Mouse (Mus musculus): ENCODE data around the gene Gm45140. TPM values are rescaled to one million over a fixed set of nuclear protein-coding genes. Genes with fewer than 3 reads are reported as not detected.

Gene Gm45140
- polyA plus RNA-seq, 1 experiment from 2014 or later, result 3.5 TPM

DNA sequence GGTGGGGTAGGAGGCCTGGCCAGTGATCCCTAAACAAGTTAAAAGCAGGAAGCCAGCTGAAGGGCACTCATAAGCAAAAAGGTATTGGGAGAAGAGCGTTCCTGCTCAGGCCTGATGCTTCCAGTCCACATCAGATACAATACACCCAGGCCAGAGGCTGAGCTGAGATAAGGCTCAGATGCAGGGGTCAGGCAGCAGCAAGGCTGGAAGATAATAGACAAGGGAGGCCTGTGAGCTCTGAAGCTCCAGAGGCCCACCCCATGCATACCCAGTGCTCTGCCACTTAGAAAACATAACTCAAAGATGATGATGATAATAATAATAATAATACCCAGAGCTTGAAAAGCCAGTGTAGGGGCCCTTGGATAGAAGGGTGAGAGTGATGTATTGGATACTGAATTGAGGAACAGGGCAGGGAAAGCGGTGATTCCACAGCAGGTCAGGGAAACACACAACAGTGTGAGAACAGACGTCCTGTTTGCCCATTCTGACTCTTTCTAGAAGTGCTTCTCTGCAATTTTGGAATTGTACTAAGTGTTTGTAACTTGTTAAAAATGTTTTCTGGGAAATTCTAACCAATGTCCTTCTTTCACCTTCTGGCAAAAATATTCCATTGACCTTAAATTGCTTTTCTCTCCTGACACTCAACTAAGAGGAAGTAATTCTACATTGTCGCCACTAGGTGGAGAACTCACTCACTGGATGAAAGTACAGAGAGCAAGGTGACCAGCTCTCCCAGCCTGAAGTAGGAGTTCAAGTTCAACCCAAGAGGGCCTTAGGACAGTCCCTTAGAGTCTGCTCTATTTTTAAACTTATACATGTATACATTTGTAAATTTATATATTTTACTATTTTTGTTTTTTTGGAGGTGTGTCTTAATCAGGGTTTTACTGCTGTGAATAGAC lies 72.0 kb downstream of the Gm45140 start:
- WGBS, result 65% methylated on average over 4 of the region's 4 CpGs
- H3K4me1 ChIP-seq (replicated peaks; ENCODE audit: control insufficient read depth, insufficient read depth, low read length), result no peaks in the 10 kb centered on the region
- no peak for ATAC-seq (ENCODE audit: low read depth)
- no peaks in the 10 kb centered on the region for H3K27me3 ChIP-seq (ENCODE audit: control insufficient read depth, insufficient read depth, low read depth, low read length)
- H3K9ac ChIP-seq (ENCODE audit: low read length), result no peak overlapping the region
- no peak overlapping the region for H3K4me2 ChIP-seq (ENCODE audit: low read depth, low read length)
- H3K9me3 ChIP-seq (ENCODE audit: control insufficient read depth, low read length), result no peaks in the 10 kb centered on the region
- no peak overlapping the region for H3K27ac ChIP-seq (ENCODE audit: low read length)
- no peaks in the 10 kb centered on the region for H3K36me3 ChIP-seq (ENCODE audit: control insufficient read depth, insufficient read depth, low read length)
- H3K4me3 ChIP-seq (ENCODE audit: low read length), result no peak overlapping the region

DNA sequence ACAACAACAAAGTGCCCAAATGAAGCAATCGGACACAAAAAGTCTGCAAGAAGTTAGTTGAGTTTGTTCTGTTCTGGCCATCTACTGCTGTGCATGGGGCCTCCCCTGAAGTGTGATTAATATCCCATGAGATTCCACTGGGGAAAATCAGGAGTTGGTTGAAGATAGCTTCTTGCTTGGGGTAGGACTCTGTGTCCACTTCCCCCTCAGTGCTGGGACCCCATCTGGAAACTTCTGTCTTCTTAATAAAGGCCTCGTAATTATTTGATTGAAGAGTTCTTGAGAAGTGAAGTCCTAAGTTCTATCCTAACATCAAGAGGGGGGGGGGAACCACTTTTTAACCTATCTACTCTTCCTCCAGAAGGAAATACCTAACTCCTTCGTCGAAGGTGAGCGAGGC lies 73.4 kb downstream of the Gm45140 start:
- WGBS, result 71% methylated on average over 5 of the region's 5 CpGs

DNA sequence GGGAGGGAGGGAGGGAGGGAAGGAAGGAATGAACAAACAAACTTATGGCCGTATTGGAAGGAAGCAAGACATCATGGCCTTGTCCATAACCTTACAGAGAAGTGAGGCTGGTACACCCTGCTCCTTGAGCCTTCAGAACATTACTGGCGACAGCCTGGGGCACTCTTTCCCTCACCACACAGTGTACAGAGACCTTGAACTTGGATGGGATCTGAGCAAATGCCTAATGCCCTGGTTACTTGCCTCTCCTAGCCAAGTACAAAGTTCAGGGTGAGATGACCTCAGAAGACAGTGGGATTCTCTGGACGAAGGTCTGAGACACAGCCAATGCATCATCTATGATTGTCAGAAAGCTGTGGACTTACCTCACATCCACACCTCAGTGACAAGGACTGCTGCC lies 75.7 kb downstream of the Gm45140 start:
- H3K4me3 ChIP-seq (ENCODE audit: low read length), result no peak overlapping the region
- no peaks in the 10 kb centered on the region for H3K9me3 ChIP-seq (ENCODE audit: control insufficient read depth, low read length)
- no peak overlapping the region for H3K27ac ChIP-seq (ENCODE audit: low read length)
- H3K27me3 ChIP-seq (ENCODE audit: control insufficient read depth, insufficient read depth, low read depth, low read length), result no peaks in the 10 kb centered on the region
- no peaks in the 10 kb centered on the region for H3K36me3 ChIP-seq (ENCODE audit: control insufficient read depth, insufficient read depth, low read length)
- 29% methylated on average over 3 of the region's 3 CpGs for WGBS
- no peak overlapping the region for H3K4me2 ChIP-seq (ENCODE audit: low read depth, low read length)
- no peak overlapping the region for H3K9ac ChIP-seq (ENCODE audit: low read length)
- H3K4me1 ChIP-seq (replicated peaks; ENCODE audit: control insufficient read depth, insufficient read depth, low read length), result no peaks in the 10 kb centered on the region
- no peak for ATAC-seq (ENCODE audit: low read depth)

More for the DNA sequence above, 73.4 kb downstream of the Gm45140 start:
- Histone ChIP-seq H3K9ac (ENCODE audit: low read length) (no peak overlapping the region), H3K27me3 (ENCODE audit: control insufficient read depth, insufficient read depth, low read depth, low read length) (no peaks in the 10 kb centered on the region), H3K36me3 (ENCODE audit: control insufficient read depth, insufficient read depth, low read length) (no peaks in the 10 kb centered on the region), H3K4me3 (ENCODE audit: low read length) (no peak overlapping the region), H3K4me2 (ENCODE audit: low read depth, low read length) (no peak overlapping the region), H3K27ac (ENCODE audit: low read length) (no peak overlapping the region), H3K9me3 (ENCODE audit: control insufficient read depth, low read length) (no peaks in the 10 kb centered on the region), H3K4me1 (replicated peaks; ENCODE audit: control insufficient read depth, insufficient read depth, low read length) (no peaks in the 10 kb centered on the region)
- no peak for ATAC-seq (ENCODE audit: low read depth)

DNA sequence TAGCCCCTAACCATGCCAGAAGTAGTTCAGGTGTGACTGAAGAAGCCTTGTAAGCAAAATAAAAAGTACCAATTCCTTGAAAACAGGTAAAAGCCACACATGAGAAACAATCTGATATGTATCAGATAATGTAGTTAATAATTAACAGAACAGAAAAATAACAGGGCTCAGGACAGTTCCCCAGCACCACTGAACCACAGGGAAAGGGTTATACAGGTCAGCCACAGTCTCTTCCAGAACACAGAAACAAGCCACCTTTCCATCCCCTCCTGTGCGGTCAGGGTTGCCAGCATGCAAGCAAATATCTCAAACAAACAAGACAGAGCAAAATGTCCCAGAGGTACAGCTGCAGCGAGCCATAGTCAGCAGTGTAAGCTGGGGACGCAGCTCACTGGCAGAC lies 76.2 kb downstream of the Gm45140 start:
- ATAC-seq (ENCODE audit: low read depth), result no peak
- no peak overlapping the region for H3K4me2 ChIP-seq (ENCODE audit: low read depth, low read length)
- 42% methylated on average over 3 of the region's 3 CpGs for WGBS
- no peak overlapping the region for H3K9ac ChIP-seq (ENCODE audit: low read length)
- no peaks in the 10 kb centered on the region for H3K4me1 ChIP-seq (replicated peaks; ENCODE audit: control insufficient read depth, insufficient read depth, low read length)
- no peaks in the 10 kb centered on the region for H3K9me3 ChIP-seq (ENCODE audit: control insufficient read depth, low read length)
- no peak overlapping the region for H3K27ac ChIP-seq (ENCODE audit: low read length)
- H3K36me3 ChIP-seq (ENCODE audit: control insufficient read depth, insufficient read depth, low read length), result no peaks in the 10 kb centered on the region
- no peak overlapping the region for H3K4me3 ChIP-seq (ENCODE audit: low read length)
- no peaks in the 10 kb centered on the region for H3K27me3 ChIP-seq (ENCODE audit: control insufficient read depth, insufficient read depth, low read depth, low read length)

- Histone ChIP-seq H3K27me3 (ENCODE audit: control insufficient read depth, insufficient read depth, low read depth, low read length) (no peaks in the 10 kb centered on the region), H3K4me3 (ENCODE audit: low read length) (no peak overlapping the region), H3K4me2 (ENCODE audit: low read depth, low read length) (no peak overlapping the region), H3K9me3 (ENCODE audit: control insufficient read depth, low read length) (no peaks in the 10 kb centered on the region), H3K9ac (ENCODE audit: low read length) (no peak overlapping the region), H3K4me1 (replicated peaks; ENCODE audit: control insufficient read depth, insufficient read depth, low read length) (no peaks in the 10 kb centered on the region), H3K36me3 (ENCODE audit: control insufficient read depth, insufficient read depth, low read length) (no peaks in the 10 kb centered on the region), H3K27ac (ENCODE audit: low read length) (no peak overlapping the region)
- no peak for ATAC-seq (ENCODE audit: low read depth)
- 86% methylated on average over 8 of the region's 8 CpGs for WGBS
Measured at GRCm38 (mm10) chr6:87756896-87757295, 78.7 kb downstream of the Gm45140 start.

DNA sequence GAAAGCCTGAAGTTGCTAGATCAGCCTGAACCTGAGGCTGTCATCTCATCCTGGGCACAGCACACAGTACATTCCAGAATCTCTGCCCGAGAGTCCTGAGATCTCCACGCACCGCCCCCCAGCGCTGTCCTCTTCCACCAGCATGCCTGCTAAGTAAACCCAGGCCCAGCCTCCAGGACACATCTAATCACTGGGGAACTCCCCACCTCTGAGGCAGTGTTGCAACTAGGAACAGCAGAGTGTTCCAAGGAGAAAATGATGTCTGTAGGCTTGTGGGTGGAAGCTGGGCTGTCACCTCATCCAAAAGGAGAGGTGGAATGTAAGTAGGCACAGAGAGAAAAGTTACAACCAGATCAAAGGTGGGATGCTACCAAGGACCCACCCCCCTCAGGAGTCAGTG lies 80.4 kb downstream of the Gm45140 start:
- Histone ChIP-seq H3K4me2 (ENCODE audit: low read depth, low read length) (no peak overlapping the region), H3K4me3 (ENCODE audit: low read length) (no peak overlapping the region), H3K27ac (ENCODE audit: low read length) (no peak overlapping the region), H3K9ac (ENCODE audit: low read length) (no peak overlapping the region), H3K27me3 (ENCODE audit: control insufficient read depth, insufficient read depth, low read depth, low read length) (no peaks in the 10 kb centered on the region), H3K9me3 (ENCODE audit: control insufficient read depth, low read length) (no peaks in the 10 kb centered on the region), H3K4me1 (replicated peaks; ENCODE audit: control insufficient read depth, insufficient read depth, low read length) (no peaks in the 10 kb centered on the region), H3K36me3 (ENCODE audit: control insufficient read depth, insufficient read depth, low read length) (no peaks in the 10 kb centered on the region)
- 65% methylated on average over 4 of the region's 4 CpGs for WGBS
- no peak for ATAC-seq (ENCODE audit: low read depth)

GRCm38 (mm10) chr6:87751574-87751973 lies 84.0 kb downstream of the Gm45140 start:
- Histone ChIP-seq H3K27me3 (ENCODE audit: control insufficient read depth, insufficient read depth, low read depth, low read length) (no peaks in the 10 kb centered on the region), H3K4me3 (ENCODE audit: low read length) (no peak overlapping the region), H3K36me3 (ENCODE audit: control insufficient read depth, insufficient read depth, low read length) (no peaks in the 10 kb centered on the region), H3K4me2 (ENCODE audit: low read depth, low read length) (no peak overlapping the region), H3K9me3 (ENCODE audit: control insufficient read depth, low read length) (no peaks in the 10 kb centered on the region), H3K27ac (ENCODE audit: low read length) (no peak overlapping the region), H3K4me1 (replicated peaks; ENCODE audit: control insufficient read depth, insufficient read depth, low read length) (peaks cover 5% of the 10 kb centered on the region; the same call in 1 of the 2 replicates), H3K9ac (ENCODE audit: low read length) (no peak overlapping the region)
- no peak for ATAC-seq (ENCODE audit: low read depth)
- WGBS, result 81% methylated on average over 6 of the region's 6 CpGs

GRCm38 (mm10) chr6:87750184-87750910 lies 85.2 kb downstream of the Gm45140 start:
- Histone ChIP-seq H3K9ac (ENCODE audit: low read length) (no peak overlapping the region), H3K9me3 (ENCODE audit: control insufficient read depth, low read length) (no peaks in the 10 kb centered on the region), H3K27me3 (ENCODE audit: control insufficient read depth, insufficient read depth, low read depth, low read length) (no peaks in the 10 kb centered on the region), H3K4me3 (ENCODE audit: low read length) (no peak overlapping the region), H3K27ac (ENCODE audit: low read length) (no peak overlapping the region), H3K4me1 (replicated peaks; ENCODE audit: control insufficient read depth, insufficient read depth, low read length) (peaks cover 12% of the 10 kb centered on the region), H3K36me3 (ENCODE audit: control insufficient read depth, insufficient read depth, low read length) (no peaks in the 10 kb centered on the region), H3K4me2 (ENCODE audit: low read depth, low read length) (no peak overlapping the region)
- WGBS, result 72% methylated on average over 8 of the region's 8 CpGs
- ATAC-seq (ENCODE audit: low read depth), result no peak

DNA sequence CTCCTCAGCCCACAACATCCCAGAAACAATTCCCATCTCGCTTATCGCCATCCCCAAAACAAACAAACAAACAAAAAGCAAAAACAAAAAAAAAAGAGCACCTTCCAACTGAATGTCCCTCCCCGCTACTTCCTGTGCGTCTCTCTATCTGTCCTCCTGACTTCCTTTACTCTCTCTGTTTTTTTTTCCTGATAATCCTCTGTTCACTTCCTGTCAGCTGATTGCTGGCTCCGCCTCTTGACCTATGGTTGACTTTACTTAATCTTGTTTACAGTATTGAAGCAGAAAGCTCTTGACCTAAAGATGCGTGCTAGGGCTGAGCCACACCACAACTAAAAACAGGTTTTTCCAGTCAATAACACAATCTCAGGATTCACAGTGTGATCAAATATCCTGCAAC lies 87.1 kb downstream of the Gm45140 start:
- H3K9ac ChIP-seq (ENCODE audit: low read length), result no peak overlapping the region
- no peaks in the 10 kb centered on the region for H3K27me3 ChIP-seq (ENCODE audit: control insufficient read depth, insufficient read depth, low read depth, low read length)
- H3K4me1 ChIP-seq (replicated peaks; ENCODE audit: control insufficient read depth, insufficient read depth, low read length), result peaks cover 16% of the 10 kb centered on the region
- WGBS, result 75% methylated on average over 6 of the region's 6 CpGs
- H3K9me3 ChIP-seq (ENCODE audit: control insufficient read depth, low read length), result no peaks in the 10 kb centered on the region
- H3K27ac ChIP-seq (ENCODE audit: low read length), result no peak overlapping the region
- H3K4me2 ChIP-seq (ENCODE audit: low read depth, low read length), result no peak overlapping the region
- no peak overlapping the region for H3K4me3 ChIP-seq (ENCODE audit: low read length)
- no peaks in the 10 kb centered on the region for H3K36me3 ChIP-seq (ENCODE audit: control insufficient read depth, insufficient read depth, low read length)
- ATAC-seq (ENCODE audit: low read depth), result no peak
